Mouse (Mus musculus): ENCODE measurements around the gene Mylk.

- no peak for TF ChIP-seq CTCF (IDR thresholded peaks at IDR 0.05; ENCODE audit: insufficient read depth, low read length)
- peak; percentile 11; the same call in 1 of the 2 replicates for TF ChIP-seq POLR2A (IDR thresholded peaks at IDR 0.05; ENCODE audit: borderline replicate concordance, extremely low read depth, low read depth, low read length)
Observed at GRCm38 (mm10) chr16:34926531-34927435, 181.8 kb downstream of the Mylk start.
